Mouse (Mus musculus) Patski (cell line): Measurements from ENCODE around the gene Zfp672. TPM values are rescaled to one million over a fixed set of nuclear protein-coding genes. Genes with fewer than 3 reads are reported as not detected.
A peak's percentile ranks its signal among the peaks of the same experiment; 100 is the strongest.

Experiments
- ATAC-seq: fragments of 100-300 bp; one replicate; pipeline ENCODE4 v1.8.0; 2021
- CTCF ChIA-PET: fragments of 350-600 bp; sonication (Branson Sonifier 250); formaldehyde crosslinking; loops from one replicate; lab custom pipeline; 2022; ENCODE audit warnings: inconsistent platforms; lab: Charles Lee
- POLR2A ChIA-PET: fragments of 350-600 bp; sonication (Branson Sonifier 250); formaldehyde crosslinking; loops from one replicate; lab custom pipeline; 2022; ENCODE audit warnings: antibody characterized with exemption, inconsistent platforms; lab: Charles Lee
- DNase-seq: peaks from one replicate; pipeline ENCODE4 v3.0.0-alpha.2; 2011; ENCODE audit warnings: low read depth, low spot score
- H3K27me3 ChIP-seq: fragments of 371-371 bp; one replicate; pipeline ENCODE4 v1.5.1; 2021
- CTCF ChIP-seq: fragments of 100-300 bp; IDR thresholded peaks from one replicate; pipeline ENCODE4 v1.5.1; 2021
- in situ Hi-C: fragments of 300-500 bp; cut with MboI; formaldehyde crosslinking; loops from 3 replicates; pipeline ENCODE4 v1.11.1; 2018; ENCODE audit warnings: low pct_unique_long_range_greater_than_20kb, mixed read lengths
- polyA plus RNA-seq: library from polyadenylated mRNA; unstranded; gene quantifications from one replicate; pipeline ENCODE4 v1.2.3, GENCODE M21; 2021

Gene Zfp672
- polyA plus RNA-seq, 1 experiment from 2014 or later, result 23.1 TPM

DNA sequence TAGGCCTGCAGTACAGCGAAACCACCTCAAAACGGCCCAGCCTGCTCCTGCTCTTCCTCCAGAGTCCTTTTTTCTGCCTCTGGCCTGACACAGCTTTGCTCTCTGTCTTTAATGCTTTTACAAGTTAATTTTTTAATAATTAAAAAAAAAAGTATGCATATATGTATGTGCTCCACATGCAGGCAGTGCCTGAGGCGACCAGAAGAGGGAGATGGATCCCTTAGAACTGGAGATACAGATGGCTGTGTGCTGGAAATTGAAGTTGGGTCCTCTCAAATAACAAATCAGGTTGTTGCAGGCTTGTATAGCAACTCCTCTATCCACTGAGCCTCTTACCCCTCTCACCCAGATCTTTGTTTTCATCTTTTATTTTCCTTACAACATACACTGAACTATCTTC, 3.4 kb downstream of the Zfp672 start:
- no peak for TF ChIP-seq CTCF
- POLR2A ChIA-PET, result no interaction called here

DNA sequence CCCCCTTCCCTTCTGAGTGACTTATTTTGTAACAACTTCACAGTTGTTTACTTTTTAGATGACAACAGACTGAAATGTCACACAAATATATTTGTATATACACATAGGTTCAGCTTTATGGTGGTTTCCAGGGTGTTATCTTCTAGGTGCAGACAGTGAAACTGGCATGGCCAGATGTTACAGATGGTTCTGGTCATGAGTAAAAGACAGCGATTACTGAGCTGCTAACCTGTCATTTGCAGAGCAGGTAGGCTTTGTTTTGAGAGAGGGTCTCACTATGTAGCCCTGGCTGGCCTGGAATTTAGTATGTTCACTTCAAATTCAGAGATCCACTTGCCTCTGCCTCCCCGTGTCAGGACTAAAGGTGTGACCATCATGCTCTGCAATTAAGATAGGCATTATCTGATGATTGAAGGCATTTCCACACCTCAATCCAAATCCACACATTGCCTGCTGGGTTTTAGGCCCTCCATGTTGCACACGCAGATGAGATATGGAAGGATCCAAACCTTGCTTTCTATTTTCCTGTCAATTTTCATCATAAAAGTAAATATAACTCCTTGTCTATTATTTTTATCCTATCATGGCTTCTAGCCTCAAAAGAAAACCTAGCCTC, 5.4 kb downstream of the Zfp672 start:
- ChIA-PET CTCF (no interaction called here), POLR2A (interaction anchor here (0.5 kb wide), 1 partner anchor 155 kb away, joined by 3 read pairs; no protein-coding TSS in a partner anchor)
- ATAC-seq, result no peak
- TF ChIP-seq CTCF, result no peak
- in situ Hi-C loops, result loop anchor here (25.0 kb wide), 1 partner anchor 1363 kb away; no protein-coding TSS in a partner anchor
- no peak for DNase-seq
- no peaks in the 10 kb centered on the region for H3K27me3 ChIP-seq

More for the DNA sequence above, 3.4 kb downstream of the Zfp672 start:
- ATAC-seq (no peak), DNase-seq (no peak)
- in situ Hi-C loops, result loop anchor here (25.0 kb wide), 1 partner anchor 1361 kb away; no protein-coding TSS in a partner anchor
- no peaks in the 10 kb centered on the region for H3K27me3 ChIP-seq
- CTCF ChIA-PET, result no interaction called here

DNA sequence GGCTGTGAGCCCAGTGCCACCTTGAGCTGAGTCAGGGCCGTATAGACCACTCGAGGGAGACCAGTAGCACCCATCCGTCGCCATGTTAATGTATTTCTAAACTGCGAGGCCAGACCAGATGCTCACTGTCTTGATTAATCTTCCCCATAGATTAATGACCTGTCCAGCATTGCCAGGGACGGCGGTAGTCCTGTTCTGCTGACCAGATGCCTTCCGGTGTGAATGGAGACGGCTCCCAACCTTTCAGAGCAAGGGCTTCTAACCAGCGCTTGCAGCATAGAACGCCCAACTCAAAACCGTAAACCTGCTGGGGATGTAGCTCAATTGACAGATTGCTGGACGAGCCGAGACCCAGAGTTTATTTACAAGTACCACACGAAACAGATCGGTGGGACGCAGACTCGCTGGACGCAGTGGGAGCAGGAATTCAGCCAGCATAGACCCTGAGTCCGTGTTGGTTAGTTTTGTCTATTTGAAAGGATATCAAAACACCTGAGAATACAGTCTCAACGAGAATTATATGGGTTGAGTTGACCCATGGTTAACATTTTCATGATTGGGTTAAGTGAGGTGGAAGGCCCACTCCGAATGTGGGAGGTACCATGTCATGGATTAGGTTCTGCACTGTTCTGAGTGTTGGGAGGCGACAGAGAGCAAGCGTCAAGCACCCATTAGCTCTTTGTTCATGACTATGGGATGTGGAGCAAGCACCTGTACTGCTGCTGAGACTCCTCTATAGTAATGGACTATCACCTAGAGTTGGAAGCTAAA, 6.4 kb downstream of the Zfp672 start:
- H3K27me3 ChIP-seq, result no peaks in the 10 kb centered on the region
- ATAC-seq (no peak), DNase-seq (no peak)
- no peak for TF ChIP-seq CTCF
- in situ Hi-C loops, result no loop called here
- ChIA-PET CTCF (no interaction called here), POLR2A (no interaction called here)

DNA sequence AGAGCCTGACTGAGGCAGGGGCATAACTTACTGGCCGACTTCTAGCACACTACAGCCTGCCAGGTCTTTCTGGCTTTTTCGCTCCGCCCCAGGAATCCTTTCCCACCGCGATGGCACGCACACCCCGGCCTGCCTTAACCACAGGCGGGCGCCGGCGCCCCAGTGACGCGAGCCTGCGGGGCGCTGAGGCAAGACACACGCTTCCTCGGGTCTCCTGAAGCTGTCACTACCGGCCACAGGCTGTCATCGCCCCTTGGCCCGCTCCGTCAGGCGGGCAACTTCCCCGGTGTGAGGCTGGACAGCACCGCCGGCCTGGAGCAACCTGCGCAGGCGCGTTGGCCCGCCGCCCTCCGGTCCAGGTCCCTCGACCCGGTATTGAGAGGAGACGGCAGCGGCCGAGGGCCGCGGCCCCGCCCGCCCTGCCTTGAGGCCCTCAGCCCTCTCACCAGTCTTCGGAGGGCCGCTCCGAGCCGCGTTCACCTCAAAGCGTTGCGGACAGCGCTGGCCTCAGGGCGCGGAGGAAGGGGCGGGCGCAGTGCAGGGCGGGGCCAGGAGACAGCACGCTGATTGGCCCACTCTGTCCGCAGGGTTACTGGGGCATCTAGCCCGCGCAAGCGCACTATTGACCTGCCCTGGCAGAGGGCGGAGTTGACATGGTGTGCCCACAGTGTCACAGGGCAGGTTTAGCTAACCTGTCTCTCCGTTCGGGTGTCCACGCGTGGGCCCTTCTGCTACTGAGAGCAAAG, 7.1 kb downstream of the Zfp672 start:
- H3K27me3 ChIP-seq, result no peaks in the 10 kb centered on the region
- POLR2A ChIA-PET, result interaction anchor here (1.7 to 1.8 kb wide), 2 partner anchors 12 to 16 kb away, joined by 5 to 9 read pairs; partner anchors contain the start of gene Zfp692
- peak; percentile 90 for ATAC-seq
- peak; percentile 75 for DNase-seq
- CTCF ChIA-PET, result no interaction called here
- TF ChIP-seq CTCF, result no peak
- in situ Hi-C loops, result no loop called here

- no peak for ATAC-seq
- in situ Hi-C loops, result no loop called here
Measured at GRCm38 (mm10) chr11:58316768-58317390, 13.3 kb downstream of the Zfp672 start.

DNA sequence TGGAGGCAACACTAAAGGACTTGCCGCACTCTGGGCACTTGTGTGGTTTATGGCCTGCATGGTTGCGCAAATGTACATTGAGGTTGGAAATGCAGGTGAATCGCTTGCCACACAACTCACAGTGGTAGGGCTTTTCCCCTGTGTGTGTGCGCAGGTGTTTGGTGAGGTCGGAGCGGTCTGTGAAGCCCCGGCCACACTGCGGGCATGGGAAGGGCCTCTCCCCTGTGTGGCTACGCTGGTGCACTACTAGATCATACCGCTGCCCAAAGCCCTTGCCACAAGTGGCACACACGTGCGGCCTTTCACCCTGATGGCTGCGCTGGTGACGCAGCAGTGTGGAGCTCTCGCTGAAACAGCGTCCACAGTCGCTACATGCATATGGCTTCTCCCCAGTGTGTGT, 13.8 kb downstream of the Zfp672 start:
- POLR2A ChIA-PET, result interaction anchor here (1.2 kb wide), 1 partner anchor 9 kb away, joined by 3 read pairs; no protein-coding TSS in a partner anchor
- no peak for TF ChIP-seq CTCF
- no peak for DNase-seq
- in situ Hi-C loops, result no loop called here
- H3K27me3 ChIP-seq, result no peaks in the 10 kb centered on the region
- CTCF ChIA-PET, result interaction anchor here (1.2 to 1.5 kb wide), 2 partner anchors 8 to 137 kb away, joined by 4 read pairs; no protein-coding TSS in a partner anchor
- ATAC-seq, result no peak

More at GRCm38 (mm10) chr11:58316768-58317390, 13.3 kb downstream of the Zfp672 start:
- ChIA-PET CTCF (interaction anchor here (1.2 to 1.5 kb wide), 3 partner anchors 8 to 138 kb away, joined by 3 to 4 read pairs (median 4); no protein-coding TSS in a partner anchor), POLR2A (interaction anchor here (1.2 kb wide), 1 partner anchor 9 kb away, joined by 3 read pairs; no protein-coding TSS in a partner anchor)
- no peaks in the 10 kb centered on the region for H3K27me3 ChIP-seq
- no peak for TF ChIP-seq CTCF
- no peak for DNase-seq

GRCm38 (mm10) chr11:58315536-58316168, 14.5 kb downstream of the Zfp672 start:
- TF ChIP-seq CTCF, result no peak
- CTCF ChIA-PET, result interaction anchor here (1.2 kb wide), 1 partner anchor 137 kb away, joined by 4 read pairs; no protein-coding TSS in a partner anchor
- no peaks in the 10 kb centered on the region for H3K27me3 ChIP-seq
- in situ Hi-C loops, result no loop called here
- no peak for DNase-seq
- POLR2A ChIA-PET, result interaction anchor here (1.2 kb wide), 1 partner anchor 8 kb away, joined by 3 read pairs; no protein-coding TSS in a partner anchor
- ATAC-seq, result no peak

- H3K27me3 ChIP-seq, result no peaks in the 10 kb centered on the region
- TF ChIP-seq CTCF, result no peak
- ChIA-PET CTCF (interaction anchor here (1.3 kb wide), 1 partner anchor 8 kb away, joined by 3 read pairs; no protein-coding TSS in a partner anchor), POLR2A (no interaction called here)
- DNase-seq (no peak), ATAC-seq (no peak)
- in situ Hi-C loops, result no loop called here
Measured at GRCm38 (mm10) chr11:58314069-58314468, 16.1 kb downstream of the Zfp672 start.

GRCm38 (mm10) chr11:58308661-58309060, 21.5 kb downstream of the Zfp672 start:
- ChIA-PET POLR2A (interaction anchor here (1.1 kb wide), 1 partner anchor 10 kb away, joined by 5 read pairs; no protein-coding TSS in a partner anchor), CTCF (interaction anchor here (1.3 to 1.9 kb wide), 2 partner anchors 8 to 13 kb away, joined by 4 to 5 read pairs; no protein-coding TSS in a partner anchor)
- DNase-seq (no peak), ATAC-seq (no peak)
- H3K27me3 ChIP-seq, result no peaks in the 10 kb centered on the region
- TF ChIP-seq CTCF, result no peak
- in situ Hi-C loops, result no loop called here
